Mouse (Mus musculus) mouse embryonic stem cell (cell line): ENCODE results near the gene Cyp4b1.
"Not testable (repeated sequence)": the region's sequence is repeated elsewhere in the genome, so short reads cannot be mapped to it uniquely, and the experiment has no call there.

ENCODE experiments used
- in situ Hi-C, 2 experiments: fragments of 300-500 bp; cut with MboI; formaldehyde crosslinking; loops; 1 replicate in 1 of 2; 3 replicates in 1 of 2; pipeline ENCODE4 v1.14.3; 2019 to 2020; ENCODE audit warnings: low sequenced_read_pairs in 2 of 2, low pct_unique_long_range_greater_than_20kb in 1 of 2, mixed read lengths in 1 of 2; ENCODE audit not compliant: unreplicated experiment in 1 of 2

The Cyp4b1 gene

DNA sequence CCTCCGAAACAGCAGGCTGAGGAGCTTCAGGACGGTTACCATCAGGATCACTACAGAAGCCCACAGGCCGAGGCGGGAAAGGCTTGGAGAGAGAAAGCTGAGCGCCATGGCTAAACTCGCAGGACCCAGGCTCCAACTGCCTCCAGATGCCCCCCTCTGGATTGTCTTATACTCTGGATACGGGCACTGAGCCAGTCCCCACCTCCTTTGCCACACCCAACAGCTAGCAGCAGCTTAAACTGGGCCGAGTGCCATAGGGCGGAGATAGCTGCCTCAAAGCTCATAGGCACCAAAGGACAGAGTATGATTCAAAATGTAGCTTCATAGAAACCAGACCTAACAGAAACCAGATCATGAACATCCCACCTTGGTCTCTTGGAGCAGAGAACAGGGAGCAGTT is at the start of gene Cyp4b1:
Gene Cyp4b1, minus strand, starts transcription at position 144 of the 400 bp plus-strand sequence.
- in situ Hi-C loops: no loop called here

DNA sequence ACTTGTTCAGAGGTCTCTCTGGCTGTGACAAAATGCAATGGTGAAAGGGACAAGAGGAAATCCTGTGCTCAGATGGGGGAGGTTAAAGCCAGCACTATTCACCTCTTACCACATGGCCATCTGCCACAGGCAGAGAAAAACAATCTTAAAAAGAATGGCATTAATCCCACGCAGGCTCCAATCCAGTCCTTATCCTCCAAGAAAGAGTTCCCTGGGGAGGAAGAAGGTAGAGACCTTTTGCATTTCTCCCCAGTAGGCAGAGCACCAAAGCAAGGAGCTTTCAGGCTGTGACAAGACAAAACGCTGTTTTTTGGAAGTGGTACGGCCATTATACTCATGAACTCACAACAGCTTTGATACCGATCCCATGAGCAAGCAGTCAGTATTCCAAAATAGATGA is 38.8 kb upstream of the Cyp4b1 start:
- in situ Hi-C loops: no loop called here

DNA sequence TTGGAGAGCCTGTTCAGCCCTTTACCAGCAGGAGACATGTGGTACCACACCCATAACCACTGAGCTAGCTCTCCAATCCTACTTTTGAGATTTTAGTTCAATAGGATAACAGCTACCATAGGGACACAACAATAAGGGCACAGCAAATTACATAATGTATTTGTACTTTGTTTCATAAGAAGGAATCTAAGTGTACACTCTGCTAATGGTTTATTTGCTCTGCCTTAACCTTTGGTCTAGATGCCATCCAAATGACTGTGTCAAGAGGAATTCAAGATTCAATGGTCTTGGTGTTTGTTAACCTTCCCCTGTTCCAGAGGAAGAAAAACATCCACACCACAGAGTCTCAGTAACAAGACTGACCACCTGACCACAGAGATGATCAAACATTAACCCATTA is 11.7 kb upstream of the Cyp4b1 start:
- in situ Hi-C loops: no loop called here

DNA sequence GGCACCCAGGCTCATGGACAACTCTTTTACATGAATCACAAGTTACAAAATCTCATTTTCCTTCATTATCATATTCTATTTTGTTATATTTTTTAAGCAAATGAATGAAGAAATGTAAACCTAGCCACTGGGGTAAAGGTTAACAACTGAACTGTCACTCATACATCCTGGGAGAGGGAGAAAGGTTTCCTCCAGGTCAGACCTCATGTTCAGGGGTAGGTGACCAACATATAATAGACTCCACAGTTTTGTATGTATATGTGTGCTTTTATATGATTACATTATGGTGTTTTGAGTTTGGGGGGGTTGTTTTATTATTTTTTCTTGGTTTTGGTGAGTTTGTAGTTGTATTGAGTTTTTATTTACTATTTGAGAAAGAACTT is 10.3 kb upstream of the Cyp4b1 start:
- in situ Hi-C loops: no loop called here

DNA sequence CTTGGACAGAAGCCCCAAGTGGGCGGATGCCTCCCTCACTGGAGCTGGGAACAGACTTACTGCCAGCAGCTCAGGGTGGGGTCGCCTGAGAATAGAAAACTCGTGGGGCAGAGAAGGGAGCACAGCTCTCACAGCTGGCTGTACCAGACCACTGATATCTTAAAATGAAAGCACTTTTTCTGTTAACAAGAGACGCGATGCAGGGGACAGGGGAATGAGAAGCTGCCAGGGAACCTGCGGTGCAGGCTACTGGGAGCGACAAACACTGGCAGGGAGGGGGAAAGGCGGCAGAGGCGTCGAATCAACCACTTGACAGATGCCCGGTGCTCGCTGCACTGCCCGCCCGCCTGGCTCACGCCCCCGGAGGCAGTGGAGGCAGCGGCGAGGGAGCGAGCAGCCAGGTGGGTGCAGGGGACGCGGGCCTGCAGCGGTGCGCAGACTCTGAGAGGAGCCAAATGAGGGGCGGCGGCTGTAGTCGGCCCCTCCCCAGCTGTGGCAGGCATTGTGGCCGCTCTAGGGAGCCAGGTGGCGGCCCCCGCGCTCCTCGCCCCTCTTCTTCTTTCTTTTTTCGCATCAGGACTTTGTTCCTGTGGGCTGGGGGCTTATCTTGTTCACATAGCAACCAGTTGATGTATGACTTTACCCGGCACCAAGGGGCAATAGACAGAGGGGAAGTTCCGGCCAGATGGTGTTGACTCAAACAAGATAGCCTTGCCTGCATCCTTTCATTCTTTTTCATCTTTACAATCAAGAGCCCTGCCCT is 9.8 kb upstream of the Cyp4b1 start:
- in situ Hi-C loops: no loop called here

DNA sequence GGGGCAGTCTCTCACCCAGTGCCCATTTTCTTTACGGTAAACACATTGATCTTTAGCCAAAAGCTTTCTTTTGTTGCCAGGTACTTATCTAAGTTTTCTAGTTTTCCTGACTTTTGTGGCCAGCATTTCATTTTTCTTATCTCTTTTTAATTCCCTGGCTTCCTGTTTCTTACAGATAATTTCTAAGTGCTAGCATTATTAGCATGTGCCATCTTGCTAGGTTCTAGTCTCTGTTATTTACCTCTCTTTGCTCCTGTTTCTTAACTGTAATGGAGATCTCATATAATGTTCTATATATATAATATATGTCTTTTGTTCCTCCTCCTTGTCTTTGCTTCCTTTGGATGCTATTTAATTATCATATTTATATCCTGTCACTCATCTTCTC is 9.0 kb upstream of the Cyp4b1 start:
- in situ Hi-C loops: not testable (repeated sequence)

DNA sequence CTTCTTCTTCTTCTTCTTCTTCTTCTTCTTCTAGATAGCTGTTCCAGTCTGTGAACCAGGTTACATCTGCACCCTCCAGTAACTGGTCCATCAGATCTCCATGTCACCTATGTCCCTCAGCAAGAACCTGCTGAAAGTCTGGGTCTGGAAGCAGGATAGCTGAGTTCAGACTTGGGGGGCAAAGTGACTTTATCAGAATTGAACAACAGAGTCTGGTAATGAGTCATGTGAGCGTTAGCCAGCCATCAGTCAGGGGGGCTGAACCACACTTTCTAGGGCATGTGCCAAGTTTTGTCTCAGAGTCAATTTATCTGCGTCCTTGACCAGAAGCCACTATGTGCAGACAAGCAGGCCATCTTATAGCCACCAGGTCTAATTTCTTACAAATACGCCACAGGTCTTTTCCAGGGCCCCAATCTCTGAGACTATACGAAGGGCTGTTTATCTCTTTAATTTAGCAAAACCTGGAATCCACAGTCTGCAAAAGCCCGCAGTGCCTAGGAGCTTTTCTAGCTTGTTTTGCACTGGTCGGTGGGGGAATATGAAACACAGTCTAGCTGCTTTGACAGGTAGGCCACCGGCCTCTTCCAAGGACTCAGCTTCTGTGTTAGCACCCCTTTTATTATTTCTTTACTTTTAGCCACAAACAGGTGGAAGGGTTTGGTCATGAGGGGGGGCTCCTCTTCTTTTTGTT is 8.5 kb upstream of the Cyp4b1 start:
- in situ Hi-C loops: not testable (repeated sequence)

DNA sequence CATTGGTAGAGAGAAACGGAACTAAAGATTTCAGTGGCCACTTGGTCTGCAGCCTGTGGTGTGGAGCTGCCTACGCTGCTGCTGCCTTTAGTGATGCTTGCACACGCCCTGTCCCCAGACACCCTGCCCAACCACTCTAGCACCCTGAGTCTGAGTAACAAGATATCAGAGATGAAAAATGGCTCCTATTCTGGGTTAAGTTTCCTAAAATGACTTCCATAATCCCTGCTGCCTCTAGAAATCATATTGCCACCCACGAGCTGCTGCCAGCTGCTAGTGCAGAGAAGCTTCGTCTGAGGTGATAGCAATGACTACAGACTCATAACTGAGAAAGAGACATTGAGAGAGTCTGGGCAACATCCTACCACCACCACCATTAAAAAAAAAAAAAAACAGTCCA is 3.3 kb upstream of the Cyp4b1 start:
- in situ Hi-C loops: no loop called here

DNA sequence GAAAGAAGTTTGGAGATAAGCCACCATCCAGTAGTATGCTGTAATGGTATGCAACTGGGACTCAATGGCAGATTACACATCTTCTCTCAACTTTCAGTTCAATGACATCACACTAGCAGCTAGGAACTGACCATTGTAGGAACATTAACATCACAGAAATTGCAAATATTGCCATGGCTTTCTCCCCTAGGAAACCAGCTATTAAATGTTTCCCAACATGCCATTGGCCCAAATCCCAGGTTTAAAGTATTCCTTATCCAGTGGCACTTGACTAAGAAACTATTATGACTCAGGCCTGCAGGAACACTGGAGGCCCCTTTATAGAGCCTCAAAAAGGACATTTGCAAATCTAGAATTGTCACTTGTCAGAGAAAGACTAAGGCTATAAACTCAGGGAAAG is 1.8 kb upstream of the Cyp4b1 start:
- in situ Hi-C loops: no loop called here

DNA sequence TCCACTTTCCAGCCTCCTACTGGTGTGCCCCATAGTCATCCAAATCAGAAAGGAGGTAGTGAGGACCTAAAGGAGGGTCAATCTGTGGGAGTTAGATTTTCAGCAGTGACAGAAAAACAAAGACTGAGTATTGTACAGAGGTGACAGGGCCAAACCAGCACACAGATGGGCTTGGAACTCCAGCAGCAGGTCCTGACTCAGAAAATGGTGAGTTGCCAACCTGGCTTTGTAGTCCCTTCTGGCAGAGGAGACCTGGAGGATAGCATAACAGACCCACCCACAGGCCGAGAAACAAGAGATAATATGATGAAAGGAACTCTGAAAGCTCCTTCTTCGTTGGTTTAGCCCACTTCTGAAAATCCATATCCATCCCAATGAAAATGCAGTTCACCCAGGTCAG is 1.2 kb upstream of the Cyp4b1 start:
- in situ Hi-C loops: no loop called here

DNA sequence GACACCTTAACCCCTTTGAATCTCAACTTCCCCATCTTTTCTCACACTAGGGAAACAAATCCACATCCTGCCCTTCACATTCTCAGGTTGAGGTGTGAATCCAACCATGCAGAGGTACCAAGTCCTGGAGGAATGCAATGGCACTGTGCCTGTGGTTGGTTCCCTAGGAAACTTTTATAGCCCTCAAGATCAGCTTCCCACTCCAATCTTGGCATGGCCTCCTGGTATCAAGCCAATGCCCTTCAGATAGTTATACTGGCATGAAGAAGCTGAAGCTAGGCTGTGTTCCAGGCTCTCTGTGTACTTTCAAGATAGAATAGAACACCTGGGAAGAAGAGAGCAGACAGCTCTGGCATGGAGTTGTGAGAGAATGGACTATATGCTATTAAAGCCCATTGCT is 2.2 kb downstream of the Cyp4b1 start:
- in situ Hi-C loops: no loop called here

DNA sequence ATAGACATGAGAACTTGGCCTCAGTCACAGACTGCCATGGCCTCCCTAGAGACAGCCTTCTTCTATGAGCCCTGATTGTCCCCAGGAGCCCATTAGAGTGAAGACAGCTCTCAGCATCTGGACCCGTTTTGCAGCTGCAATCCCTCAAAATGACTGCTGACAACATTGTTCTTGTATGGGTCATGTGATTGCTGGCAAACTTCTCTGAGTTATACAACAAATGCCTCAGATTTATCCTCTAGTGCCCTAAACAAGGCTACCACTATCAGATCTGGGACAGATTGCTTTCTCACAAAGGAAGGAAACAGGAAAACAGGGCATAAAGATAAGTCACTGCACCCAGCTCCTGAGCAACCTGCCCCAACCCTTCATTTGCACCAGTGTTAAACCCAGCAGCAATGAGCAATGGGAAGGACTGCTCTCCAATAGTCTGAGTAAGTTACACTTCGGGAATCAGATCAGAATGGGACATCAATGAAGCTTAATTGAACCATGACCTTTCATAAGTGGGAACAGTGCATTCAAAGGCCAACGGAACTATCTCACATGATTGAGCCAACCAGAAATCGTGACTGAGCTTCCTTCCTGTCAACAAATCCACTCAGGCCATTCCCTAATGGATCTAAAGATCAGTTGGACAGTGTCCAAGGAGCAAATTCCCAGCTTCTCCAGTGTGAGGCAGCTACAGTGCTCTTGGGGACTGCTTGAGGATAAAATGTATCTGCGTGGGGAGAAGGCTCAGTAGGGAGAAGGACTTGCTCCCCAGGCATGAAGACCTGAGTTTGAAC is 4.4 kb downstream of the Cyp4b1 start:
- in situ Hi-C loops: no loop called here

DNA sequence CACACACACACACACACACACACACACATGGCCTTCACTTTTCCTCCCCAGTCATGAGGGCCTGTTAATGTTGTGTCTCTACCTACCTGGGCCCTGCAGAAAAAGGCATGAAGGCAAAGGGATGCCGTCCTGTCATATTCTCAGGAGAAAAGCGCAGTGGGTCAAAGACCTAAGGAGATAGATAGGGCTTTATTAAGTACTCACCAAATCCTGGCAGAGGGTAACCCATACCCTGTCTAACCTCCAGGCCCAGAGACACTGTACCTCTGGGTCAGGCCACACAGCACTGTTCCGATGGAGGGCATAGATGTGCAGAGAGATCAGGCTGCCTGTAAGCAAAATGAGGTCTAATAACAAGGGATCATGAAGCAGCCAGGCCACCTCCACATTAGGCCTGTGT is 22.0 kb downstream of the Cyp4b1 start:
- in situ Hi-C loops: not testable (repeated sequence)

DNA sequence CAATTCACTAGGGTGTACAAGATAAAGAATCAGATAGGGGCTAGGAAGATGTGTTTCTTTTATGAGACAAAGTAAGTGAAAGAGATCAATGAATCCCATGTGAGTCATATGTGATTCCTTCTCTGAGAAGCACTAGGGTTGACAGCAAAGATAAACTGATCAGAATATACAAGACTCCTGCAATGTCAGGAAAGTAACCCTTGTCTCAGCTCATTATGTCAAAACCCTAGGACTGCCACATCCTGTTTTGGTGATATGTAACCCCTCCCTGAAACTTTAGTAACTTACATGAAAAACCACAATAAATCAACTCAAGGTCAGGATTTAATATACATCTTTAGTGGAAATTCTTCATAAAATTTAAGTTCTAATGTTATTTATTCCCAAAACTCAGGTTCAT is 33.5 kb downstream of the Cyp4b1 start:
- in situ Hi-C loops: no loop called here

DNA sequence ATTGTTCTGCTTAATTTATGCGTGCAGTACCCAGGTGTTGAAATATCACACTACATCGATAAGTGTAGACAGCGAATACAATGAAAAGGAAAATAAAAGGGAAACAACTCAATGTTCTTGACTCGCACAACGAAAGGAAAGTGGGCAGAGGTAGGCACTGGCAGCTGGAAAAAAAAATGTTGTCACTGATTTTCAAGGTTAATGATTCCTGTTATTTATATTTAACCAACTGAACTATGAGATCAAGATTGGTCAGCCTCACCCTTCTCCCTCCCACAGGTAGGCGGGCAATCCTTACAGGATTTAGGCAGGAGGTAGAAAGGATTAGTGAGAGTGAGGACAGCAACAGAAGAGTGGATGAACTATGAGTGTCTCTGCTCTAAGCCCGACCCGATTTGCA is 46.9 kb downstream of the Cyp4b1 start, which contains the start of gene Cyp4a32:
Gene Cyp4a32, plus strand, starts transcription at position 359 of the 400 bp plus-strand sequence.
- in situ Hi-C loops: not testable (repeated sequence)

DNA sequence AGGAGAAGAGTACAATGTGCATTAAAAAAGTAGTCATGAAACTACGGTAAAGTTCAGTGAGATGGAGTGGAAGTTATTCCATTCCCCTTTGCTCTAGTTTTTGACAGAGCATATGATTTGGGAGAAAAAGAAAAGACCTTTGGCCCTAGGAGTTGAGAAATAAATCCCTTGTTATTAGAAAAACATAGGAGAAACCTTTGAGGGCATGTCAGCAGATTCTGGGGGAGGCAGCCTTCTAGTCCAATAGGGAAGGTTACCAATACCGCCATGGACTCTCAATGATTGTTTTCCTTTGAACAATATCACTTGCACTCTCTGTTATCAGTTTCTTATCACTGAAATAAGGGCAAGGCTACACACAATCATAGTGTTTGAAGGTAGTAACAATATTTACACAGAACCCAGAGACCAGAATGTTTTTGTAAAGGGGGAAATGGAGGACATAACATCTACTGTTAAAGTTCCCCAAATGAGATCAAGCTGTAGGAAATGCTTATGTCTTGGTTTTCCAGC is 50.6 kb downstream of the Cyp4b1 start:
- in situ Hi-C loops: no loop called here

DNA sequence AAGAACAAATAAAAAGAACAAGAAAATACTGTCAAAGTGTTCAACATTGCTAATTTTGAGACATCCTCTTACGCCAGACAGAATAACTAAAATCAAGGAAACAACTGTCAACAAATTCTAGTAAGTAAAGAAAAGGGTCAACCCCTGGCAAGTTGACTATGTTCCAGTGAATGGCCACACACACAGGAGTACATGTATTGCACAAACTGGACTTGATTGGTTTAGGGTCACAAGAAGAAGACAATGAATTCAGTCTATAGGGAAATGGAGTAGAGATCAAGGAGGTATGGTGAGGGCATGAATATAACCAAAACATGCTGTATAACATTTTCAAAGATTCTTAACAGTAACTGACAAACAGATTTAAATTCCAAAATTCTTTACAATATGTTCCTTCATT is 51.2 kb downstream of the Cyp4b1 start:
- in situ Hi-C loops: no loop called here

DNA sequence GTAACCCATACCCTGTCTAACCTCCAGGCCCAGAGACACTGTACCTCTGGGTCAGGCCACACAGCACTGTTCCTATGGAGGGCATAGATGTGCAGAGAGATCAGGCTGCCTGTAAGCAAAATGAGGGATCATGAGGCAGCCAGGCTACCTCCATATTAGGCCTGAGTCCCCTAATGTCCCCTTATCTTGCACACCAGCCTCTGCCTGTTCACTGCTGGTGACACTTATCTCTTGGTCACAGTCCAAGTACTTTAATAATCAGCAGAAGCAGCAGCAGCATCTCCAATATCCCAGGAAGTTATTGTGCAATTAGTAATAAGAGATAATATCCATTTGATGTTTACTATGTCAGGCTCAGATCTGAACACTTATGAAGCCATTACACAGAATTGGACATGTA is 64.5 kb downstream of the Cyp4b1 start:
- in situ Hi-C loops: no loop called here

DNA sequence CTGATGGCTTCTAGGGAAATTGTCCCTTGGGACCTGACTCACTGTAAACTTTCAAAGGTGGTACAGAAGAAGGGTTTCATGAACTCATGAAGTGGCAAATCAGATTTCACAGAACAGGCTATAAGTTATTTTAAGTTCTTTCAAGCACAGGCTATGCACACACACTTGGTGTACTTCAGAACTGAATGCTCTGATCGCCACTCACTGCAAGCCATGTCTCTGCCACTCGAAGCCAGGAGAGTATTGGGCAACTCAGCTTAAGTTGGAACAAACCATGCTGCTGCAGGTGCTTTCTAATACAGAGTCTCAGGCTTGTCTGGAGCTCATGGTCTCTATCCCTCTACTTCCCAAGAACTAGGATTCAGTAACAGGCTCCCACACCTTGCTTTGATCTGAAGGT is 71.7 kb downstream of the Cyp4b1 start:
- in situ Hi-C loops: no loop called here
